Mouse (Mus musculus): ENCODE measurements around the gene Sgsm3.

DNA sequence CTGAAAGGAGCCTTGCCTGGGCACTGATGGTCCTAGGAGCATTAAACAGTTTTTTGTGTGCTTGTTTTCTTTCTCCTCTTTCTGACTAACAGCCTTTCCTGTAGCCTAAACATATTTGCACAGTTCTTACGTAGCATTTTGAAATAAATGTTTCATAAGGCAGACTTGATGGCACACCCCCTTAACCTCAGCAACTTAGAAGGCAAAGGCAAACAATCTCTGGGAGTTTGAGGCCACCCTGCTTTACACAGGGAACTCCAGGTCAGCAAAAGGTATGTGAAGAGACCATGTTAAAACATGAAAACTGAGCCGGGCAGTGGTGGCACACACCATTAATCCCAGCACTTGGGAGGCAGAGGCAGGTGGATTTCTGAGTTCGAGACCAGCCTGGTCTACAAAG is 1.9 kb upstream of the Sgsm3 start:
- TF ChIP-seq CTCF (IDR thresholded peaks at IDR 0.05; ENCODE audit: insufficient read depth, low read depth, low read length) (no peak), POLR2A (IDR thresholded peaks at IDR 0.05; ENCODE audit: insufficient read depth, low read depth, low read length) (no peak)
